In the genomic region with DNA sequence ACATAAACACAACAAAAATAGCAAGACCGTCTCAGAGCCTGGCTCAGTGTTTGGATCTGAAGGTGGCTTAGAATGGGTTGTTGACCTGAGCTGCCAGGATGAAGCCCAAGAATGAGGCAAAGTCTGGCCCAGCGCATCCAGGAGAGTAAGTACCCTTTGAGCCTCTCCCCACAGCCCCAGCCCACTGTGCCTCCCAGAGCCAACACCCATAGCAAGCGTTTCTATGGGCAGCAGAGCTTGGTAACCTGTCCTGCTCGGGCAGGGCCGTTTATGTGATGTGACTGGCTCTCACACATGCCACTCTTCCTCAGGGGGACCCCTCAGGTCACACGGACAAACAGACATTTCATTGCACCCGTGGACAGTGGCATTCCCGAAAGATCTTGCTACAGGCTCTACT, we compare ENCODE assay signal across 23 mouse cellular contexts. TPM values are rescaled to one million over a fixed set of nuclear protein-coding genes. Genes with fewer than 3 reads are reported as not detected.
DNase-seq lines count a peak whose midpoint lies in the region; ATAC-seq lines count a peak whose summit lies in the region.
"Had no signal": no experiment of that assay in that cellular context is flagged by ENCODE, and none has a peak within 500 bp of the region (broad histone marks: within the 10 kb centered on the region; RNA-seq: fewer than 3 reads in every experiment).

No protein-coding gene starts in this region.

- no peak overlapping the region for H3K9ac ChIP-seq in intestine, embryonic 15.5 days
- H3K9ac ChIP-seq in intestine, embryonic 16.5 days (ENCODE audit: low read depth, low read length) = no peak overlapping the region
- H3K9ac ChIP-seq: limb, embryonic 13.5 days; liver, postnatal 0 days; midbrain, embryonic 13.5 days; stomach, embryonic 15.5 days had no signal

- WGBS in intestine, embryonic 15.5 days = 46% methylated on average over 8 of the region's 8 CpGs
- 46% methylated on average over 8 of the region's 8 CpGs for WGBS in intestine, embryonic 16.5 days

- peaks cover 37% of the 10 kb centered on the region for H3K4me1 ChIP-seq in intestine, embryonic 15.5 days (replicated peaks)
- peaks cover 48% of the 10 kb centered on the region for H3K4me1 ChIP-seq in intestine, embryonic 16.5 days (ENCODE audit: control insufficient read depth, insufficient read depth, low read length)

- H3K4me3 ChIP-seq in intestine, embryonic 15.5 days (replicated peaks) = no peak overlapping the region
- no peak overlapping the region for H3K4me3 ChIP-seq in intestine, embryonic 16.5 days (ENCODE audit: low read length)
- H3K4me3 ChIP-seq: forebrain, embryonic 10.5 days; hindbrain, embryonic 13.5 days; limb, embryonic 13.5 days; midbrain, embryonic 13.5 days; stomach, embryonic 15.5 days had no signal

- ATAC-seq in intestine, embryonic 15.5 days = 0 out of 2 replicates have a peak, but pooled peaks have one; percentile 14
- no peak for ATAC-seq in intestine, embryonic 16.5 days
- ATAC-seq: liver, postnatal 0 days; Patski had no signal

- no peak overlapping the region for H3K27ac ChIP-seq in intestine, embryonic 15.5 days
- no peak overlapping the region for H3K27ac ChIP-seq in intestine, embryonic 16.5 days (ENCODE audit: low read length)
- H3K27ac ChIP-seq: forebrain, embryonic 10.5 days; midbrain, embryonic 13.5 days; stomach, embryonic 15.5 days had no signal

- H3K36me3 ChIP-seq in intestine, embryonic 15.5 days = no peaks in the 10 kb centered on the region
- H3K36me3 ChIP-seq in intestine, embryonic 16.5 days (ENCODE audit: control insufficient read depth, insufficient read depth, low read length) = 0 out of 2 replicates have a peak, but pooled peaks cover 3% of the 10 kb centered on the region
- H3K36me3 ChIP-seq: stomach, embryonic 15.5 days had no signal

- no peaks in the 10 kb centered on the region for H3K27me3 ChIP-seq in intestine, embryonic 15.5 days (replicated peaks)
- H3K27me3 ChIP-seq in intestine, embryonic 16.5 days (replicated peaks; ENCODE audit: control insufficient read depth, insufficient read depth, low read length) = no peaks in the 10 kb centered on the region
- H3K27me3 ChIP-seq: hindbrain, embryonic 13.5 days; limb, embryonic 13.5 days; midbrain, embryonic 13.5 days; Patski; stomach, embryonic 15.5 days had no signal

- H3K9me3 ChIP-seq in intestine, embryonic 15.5 days = no peaks in the 10 kb centered on the region
- H3K9me3 ChIP-seq in intestine, embryonic 16.5 days (ENCODE audit: control insufficient read depth, low read length) = no peaks in the 10 kb centered on the region
- H3K9me3 ChIP-seq: forebrain, embryonic 10.5 days; hindbrain, embryonic 13.5 days; limb, embryonic 13.5 days; midbrain, embryonic 13.5 days; stomach, embryonic 15.5 days had no signal

- peak; percentile 19 to 29 for DNase-seq in cerebellum, postnatal 10 days
- no peak for DNase-seq in cerebellum, adult 9-11 months
- DNase-seq in retina, postnatal 1 day = peak; percentile 54
- DNase-seq in retina, embryonic 14.5 days (ENCODE audit: low spot score) = no peak
- DNase-seq in naive thymus-derived CD4-positive, alpha-beta T cell, adult 2 months (ENCODE audit: low read depth) = peak; percentile 3
- DNase-seq in frontal cortex, postnatal 10 days (ENCODE audit: low spot score in 2 of 2) = no peak
- DNase-seq: adrenal gland, postnatal 10 days; cerebellum, postnatal 14 days; gastrocnemius, postnatal 25 days; heart, postnatal 10 days; liver, postnatal 0 days; lung, postnatal 14 days; right cerebral cortex, postnatal 25 days; thymus, adult 2 months had no signal

- no peak overlapping the region for H3K4me2 ChIP-seq in intestine, embryonic 15.5 days (replicated peaks)
- no peak overlapping the region for H3K4me2 ChIP-seq in intestine, embryonic 16.5 days (ENCODE audit: low read depth, low read length)
- H3K4me2 ChIP-seq: hindbrain, embryonic 13.5 days; midbrain, embryonic 13.5 days; stomach, embryonic 15.5 days had no signal

RNA-seq across cellular contexts. Expression of a gene that starts 13.8 kb away (rescaled TPM):
- 4.7 and 5.7 TPM in 2 replicates for polyA plus RNA-seq in intestine, embryonic 15.5 days (2015; fragmentation: Nextera tagmentation; extraction: Ambion mirVana)
- 1.9 and 3.9 TPM in 2 replicates for polyA plus RNA-seq in intestine, embryonic 16.5 days (2015; fragmentation: Nextera tagmentation; extraction: Ambion mirVana)

RNA-seq across cellular contexts. Expression of a gene that starts 41.4 kb away (rescaled TPM):
- not detected in 2 replicates for polyA plus RNA-seq in intestine, embryonic 15.5 days (2015; fragmentation: Nextera tagmentation; extraction: Ambion mirVana)
- polyA plus RNA-seq in intestine, embryonic 16.5 days (2015; fragmentation: Nextera tagmentation; extraction: Ambion mirVana) = not detected in 2 replicates
- polyA plus RNA-seq: forebrain, embryonic 10.5 days; limb, embryonic 13.5 days; liver, postnatal 0 days; spleen, adult 2 months; stomach, embryonic 15.5 days; thymus, adult 2 months had no signal

Comparison
In these comparisons a context has a peak if more than half of its experiments do, and no peak if none do; other contexts are left out.
1. DNase-seq: peak in cerebellum, postnatal 10 days (2 of 2), retina, postnatal 1 day (single experiment) and naive thymus-derived CD4-positive, alpha-beta T cell, adult 2 months (single experiment); none in cerebellum, adult 9-11 months (single experiment), retina, embryonic 14.5 days (single experiment) and frontal cortex, postnatal 10 days (0 of 2).